Mouse (Mus musculus): ENCODE data around the gene Chd9.
A peak's percentile ranks its signal among the peaks of the same experiment; 100 is the strongest.

Gene Chd9

GRCm38 (mm10) chr8:91077077-91077867 is 249.1 kb downstream of the Chd9 start:
- peak; percentile 70 for DNase-seq (ENCODE audit: low read depth, low spot score)

GRCm38 (mm10) chr8:91079678-91080077 is 251.5 kb downstream of the Chd9 start:
- DNase-seq (ENCODE audit: low read depth, low spot score), result no peak

DNA sequence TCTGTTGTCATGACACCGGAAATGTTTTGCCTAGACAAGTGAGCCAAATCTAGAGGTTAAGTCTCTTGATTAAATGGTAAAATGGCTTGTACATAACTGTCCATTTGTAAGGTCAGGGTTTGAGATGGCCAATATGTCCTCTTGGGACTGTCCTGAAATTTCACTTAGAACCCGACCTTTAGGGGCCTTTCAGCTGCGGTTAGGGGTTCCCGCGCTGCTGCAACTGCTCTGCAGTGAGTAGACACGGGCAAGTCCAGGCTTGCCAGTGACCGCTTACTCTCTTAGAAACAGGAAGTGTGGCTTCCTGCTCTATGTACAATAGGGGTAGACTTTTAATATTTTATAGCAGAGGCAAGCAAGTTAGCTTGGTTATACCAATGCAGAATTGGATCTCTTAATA is 253.8 kb downstream of the Chd9 start:
- peak; percentile 49 for DNase-seq (ENCODE audit: low read depth, low spot score)

GRCm38 (mm10) chr8:91082428-91082827 is 254.3 kb downstream of the Chd9 start:
- DNase-seq (ENCODE audit: low read depth, low spot score), result peak; percentile 32

- DNase-seq (ENCODE audit: low read depth, low spot score), result no peak
These were observed 260.3 kb downstream of the Chd9 start for GRCm38 (mm10) chr8:91088452-91088851.

GRCm38 (mm10) chr8:91089601-91090000 is 261.4 kb downstream of the Chd9 start:
- no peak for DNase-seq (ENCODE audit: low read depth, low spot score)

GRCm38 (mm10) chr8:91094135-91094534 is 266.0 kb downstream of the Chd9 start:
- no peak for DNase-seq (ENCODE audit: low read depth, low spot score)

- no peak for DNase-seq (ENCODE audit: low read depth, low spot score)
These were observed 270.0 kb downstream of the Chd9 start for GRCm38 (mm10) chr8:91098106-91098505.

Measured in CD4-positive helper T cell, adult 2 months (primary cell).